ENCODE assay signal across 8 mouse cellular contexts in the genomic region with DNA sequence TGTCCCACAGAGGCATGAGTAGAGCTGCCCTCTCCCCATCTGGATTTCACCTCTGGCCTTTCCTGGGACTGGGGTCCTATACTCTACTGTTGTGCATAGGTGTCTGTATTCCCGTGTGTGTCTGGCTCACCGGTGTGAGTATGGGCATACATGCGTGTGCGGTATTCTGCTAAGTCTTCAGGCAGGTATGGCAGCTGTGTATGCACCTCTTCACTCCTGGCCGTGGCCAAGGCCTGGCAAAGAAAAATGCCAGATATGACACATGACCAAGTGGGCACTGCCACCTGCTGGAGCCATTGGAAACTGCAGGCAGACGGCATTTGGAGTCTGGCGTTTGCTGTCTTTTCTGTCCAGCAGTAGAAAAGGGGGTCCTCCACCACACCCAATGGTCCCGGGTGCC. TPM values are rescaled to one million over a fixed set of nuclear protein-coding genes. Genes with fewer than 3 reads are reported as not detected.
A peak's percentile ranks its signal among the peaks of the same experiment; 100 is the strongest.
DNase-seq lines count a peak whose midpoint lies in the region; ATAC-seq and TF ChIP-seq lines count a peak whose summit lies in the region.

No protein-coding gene starts in this region.

- no peaks in the 10 kb centered on the region for H3K79me2 ChIP-seq in liver, adult 2 months (ENCODE audit: control insufficient read depth, insufficient read depth, low read length)

- no peak overlapping the region for H3K9ac ChIP-seq in intestine, postnatal 0 days (ENCODE audit: low read depth, low read length)
- H3K9ac ChIP-seq in intestine, embryonic 16.5 days (ENCODE audit: low read depth, low read length), result no peak overlapping the region
- no peak overlapping the region for H3K9ac ChIP-seq in forebrain, embryonic 15.5 days (replicated peaks)
- H3K9ac ChIP-seq in liver, adult 2 months (ENCODE audit: low read depth, low read length), result no peak overlapping the region

- no peaks in the 10 kb centered on the region for H3K36me3 ChIP-seq in intestine, postnatal 0 days (ENCODE audit: control insufficient read depth, insufficient read depth)
- H3K36me3 ChIP-seq in intestine, embryonic 16.5 days (ENCODE audit: control insufficient read depth, insufficient read depth, low read length), result no peaks in the 10 kb centered on the region
- H3K36me3 ChIP-seq in forebrain, embryonic 15.5 days, result no peaks in the 10 kb centered on the region
- H3K36me3 ChIP-seq in kidney, adult 2 months (ENCODE audit: control insufficient read depth, insufficient read depth, low read length), result no peaks in the 10 kb centered on the region
- H3K36me3 ChIP-seq in liver, adult 2 months (ENCODE audit: control insufficient read depth, insufficient read depth, low read length), result no peaks in the 10 kb centered on the region
- H3K36me3 ChIP-seq in testis, adult 2 months (ENCODE audit: control insufficient read depth, insufficient read depth, low read length), result no peaks in the 10 kb centered on the region

- peak; percentile 67 for DNase-seq in kidney, adult 2 months
- DNase-seq in liver, adult 2 months (ENCODE audit: extremely low read depth, low read depth, low spot score), result peak; percentile 34
- DNase-seq in neural tube, embryonic 10.5 days (ENCODE audit: extremely low spot score, low spot score), result peak; percentile 84

- peak; percentile 92 for TF ChIP-seq CTCF in intestine, postnatal 0 days (IDR thresholded peaks at IDR 0.05; ENCODE audit: low read depth)
- TF ChIP-seq CTCF in kidney, adult 2 months (conservative IDR thresholded peaks at IDR 0.05; ENCODE audit: insufficient read depth, insufficient read length, low read depth, low read length), result peak; percentile 83
- peak; percentile 94 for TF ChIP-seq CTCF in liver, adult 2 months (IDR thresholded peaks at IDR 0.05; ENCODE audit: low read depth, low read length)
- peak; percentile 89 for TF ChIP-seq CTCF in testis, adult 2 months (IDR thresholded peaks at IDR 0.05; ENCODE audit: control insufficient read depth, insufficient read depth, insufficient replicate concordance, low read depth, low read length)

- no peaks in the 10 kb centered on the region for H3K27me3 ChIP-seq in intestine, postnatal 0 days (replicated peaks; ENCODE audit: control insufficient read depth, insufficient read depth, low read length)
- H3K27me3 ChIP-seq in intestine, embryonic 16.5 days (replicated peaks; ENCODE audit: control insufficient read depth, insufficient read depth, low read length), result no peaks in the 10 kb centered on the region
- no peaks in the 10 kb centered on the region for H3K27me3 ChIP-seq in forebrain, embryonic 15.5 days
- H3K27me3 ChIP-seq in kidney, adult 2 months (replicated peaks; ENCODE audit: control insufficient read depth, insufficient read depth, low read length), result no peaks in the 10 kb centered on the region
- no peaks in the 10 kb centered on the region for H3K27me3 ChIP-seq in liver, adult 2 months (ENCODE audit: control insufficient read depth, insufficient read depth, low read length)
- H3K27me3 ChIP-seq in testis, adult 2 months (ENCODE audit: control insufficient read depth, insufficient read depth, low read length), result no peaks in the 10 kb centered on the region

- no peaks in the 10 kb centered on the region for H3K9me3 ChIP-seq in intestine, postnatal 0 days (ENCODE audit: control insufficient read depth)
- H3K9me3 ChIP-seq in intestine, embryonic 16.5 days (ENCODE audit: control insufficient read depth, low read length), result no peaks in the 10 kb centered on the region
- no peaks in the 10 kb centered on the region for H3K9me3 ChIP-seq in forebrain, embryonic 15.5 days

- ATAC-seq in intestine, postnatal 0 days, result no peak
- no peak for ATAC-seq in intestine, embryonic 16.5 days
- peak; percentile 49; the same call in 1 of the 2 replicates for ATAC-seq in cerebellum, adult (ENCODE audit: insufficient number of reproducible peaks, low FRiP score, low TSS enrichment)
- ATAC-seq in forebrain, embryonic 15.5 days (replicated peaks), result peak; percentile 68

- H3K4me2 ChIP-seq in intestine, postnatal 0 days (replicated peaks; ENCODE audit: low read depth), result no peak overlapping the region
- H3K4me2 ChIP-seq in intestine, embryonic 16.5 days (ENCODE audit: low read depth, low read length), result no peak overlapping the region
- H3K4me2 ChIP-seq in forebrain, embryonic 15.5 days (replicated peaks), result no peak overlapping the region

- no peaks in the 10 kb centered on the region for H3K4me1 ChIP-seq in intestine, postnatal 0 days (replicated peaks; ENCODE audit: control insufficient read depth, insufficient read depth, low read length)
- no peaks in the 10 kb centered on the region for H3K4me1 ChIP-seq in intestine, embryonic 16.5 days (ENCODE audit: control insufficient read depth, insufficient read depth, low read length)
- no peaks in the 10 kb centered on the region for H3K4me1 ChIP-seq in forebrain, embryonic 15.5 days
- no peaks in the 10 kb centered on the region for H3K4me1 ChIP-seq in kidney, adult 2 months (ENCODE audit: control insufficient read depth, insufficient read depth, low read length)
- H3K4me1 ChIP-seq in liver, adult 2 months (ENCODE audit: control insufficient read depth, insufficient read depth, low read length), result no peaks in the 10 kb centered on the region
- no peaks in the 10 kb centered on the region for H3K4me1 ChIP-seq in testis, adult 2 months (ENCODE audit: control insufficient read depth, insufficient read depth, low read length)

- WGBS in intestine, postnatal 0 days, result 37% methylated on average over 8 of the region's 8 CpGs
- 33% methylated on average over 8 of the region's 8 CpGs for WGBS in intestine, embryonic 16.5 days
- 29% methylated on average over 8 of the region's 8 CpGs for WGBS in forebrain, embryonic 15.5 days
- WGBS in kidney, adult 2 months, result 30% methylated on average over 8 of the region's 8 CpGs
- WGBS in liver, adult 2 months, result 27% methylated on average over 8 of the region's 8 CpGs

- H3K4me3 ChIP-seq in intestine, postnatal 0 days (ENCODE audit: low read depth, low read length), result no peak overlapping the region
- H3K4me3 ChIP-seq in intestine, embryonic 16.5 days (ENCODE audit: low read length), result no peak overlapping the region
- no peak overlapping the region for H3K4me3 ChIP-seq in forebrain, embryonic 15.5 days
- no peak overlapping the region for H3K4me3 ChIP-seq in kidney, adult 2 months (ENCODE audit: insufficient read depth, low read depth, low read length)
- no peak overlapping the region for H3K4me3 ChIP-seq in liver, adult 2 months (ENCODE audit: insufficient read depth, low read depth, low read length)
- no peak overlapping the region for H3K4me3 ChIP-seq in testis, adult 2 months (ENCODE audit: control insufficient read depth, low read depth, low read length)

- no peak for TF ChIP-seq POLR2A in kidney, adult 2 months (IDR thresholded peaks at IDR 0.05; ENCODE audit: low read depth, low read length)
- TF ChIP-seq POLR2A in liver, adult 2 months (IDR thresholded peaks at IDR 0.05; ENCODE audit: extremely low read depth, insufficient read depth, low read length), result no peak
- TF ChIP-seq POLR2A in testis, adult 2 months (IDR thresholded peaks at IDR 0.05; ENCODE audit: control insufficient read depth, low read depth, low read length), result no peak

- no peak overlapping the region for H3K27ac ChIP-seq in intestine, postnatal 0 days (ENCODE audit: low read depth, low read length)
- no peak overlapping the region for H3K27ac ChIP-seq in intestine, embryonic 16.5 days (ENCODE audit: low read length)
- no peak overlapping the region for H3K27ac ChIP-seq in forebrain, embryonic 15.5 days (replicated peaks)
- no peak overlapping the region for H3K27ac ChIP-seq in kidney, adult 2 months (ENCODE audit: insufficient read depth, low read depth, low read length)
- no peak overlapping the region for H3K27ac ChIP-seq in liver, adult 2 months (replicated peaks; ENCODE audit: insufficient read depth, low read depth, low read length)
- no peak overlapping the region for H3K27ac ChIP-seq in testis, adult 2 months (ENCODE audit: control insufficient read depth, insufficient read depth, low read depth, low read length)

RNA-seq across cellular contexts. Expression of gene Tmem130, which starts 26.7 kb away (rescaled TPM):
- polyA plus RNA-seq in intestine, postnatal 0 days (2015; fragmentation: Nextera tagmentation; extraction: Ambion mirVana), result 2.4 and 2.9 TPM in 2 replicates
- 2.6 and 3.2 TPM in 2 replicates for polyA plus RNA-seq in intestine, embryonic 16.5 days (2015; fragmentation: Nextera tagmentation; extraction: Ambion mirVana)
- polyA plus RNA-seq in forebrain, embryonic 15.5 days (2015; fragmentation: Nextera tagmentation; extraction: Ambion mirVana), result 132 and 153 TPM in 2 replicates
- polyA plus RNA-seq in kidney, adult 2 months (2012; rRNA removed), result 0.26 and 0.55 TPM in 2 replicates
- not detected in 2 replicates for total RNA-seq in liver, adult 2 months (2014; rRNA removed)
- 0.04 TPM in 1 of 2 replicates, not detected in the other for polyA plus RNA-seq in liver, adult 2 months (2012; rRNA removed)
- polyA plus RNA-seq in testis, adult 2 months (2012; rRNA removed), result 21.9 and 22.7 TPM in 2 replicates

RNA-seq across cellular contexts. Expression of gene Trrap, which starts 32.6 kb away (rescaled TPM):
- 20.0 and 24.3 TPM in 2 replicates for polyA plus RNA-seq in intestine, postnatal 0 days (2015; fragmentation: Nextera tagmentation; extraction: Ambion mirVana)
- 33.9 and 37.0 TPM in 2 replicates for polyA plus RNA-seq in intestine, embryonic 16.5 days (2015; fragmentation: Nextera tagmentation; extraction: Ambion mirVana)
- polyA plus RNA-seq in forebrain, embryonic 15.5 days (2015; fragmentation: Nextera tagmentation; extraction: Ambion mirVana), result 75.8 and 82.2 TPM in 2 replicates
- 71.7 and 79.7 TPM in 2 replicates for polyA plus RNA-seq in kidney, adult 2 months (2012; rRNA removed)
- total RNA-seq in liver, adult 2 months (2014; rRNA removed), result 19.8 and 28.7 TPM in 2 replicates
- 24.2 and 33.9 TPM in 2 replicates for polyA plus RNA-seq in liver, adult 2 months (2012; rRNA removed)
- 107 and 109 TPM in 2 replicates for polyA plus RNA-seq in testis, adult 2 months (2012; rRNA removed)

Comparison
In these comparisons a context has a peak if more than half of its experiments do, and no peak if none do; other contexts are left out.
1. ATAC-seq: peak in cerebellum, adult (single experiment) and forebrain, embryonic 15.5 days (single experiment); none in intestine, postnatal 0 days (single experiment) and intestine, embryonic 16.5 days (single experiment).
2. DNase-seq: peak in every context shown above with its lines; median percentile 84 in neural tube, embryonic 10.5 days; 67 in kidney, adult 2 months; 34 in liver, adult 2 months.
3. Peak in every context shown above with its lines, with median percentiles within 50 percentile points of each other: CTCF ChIP-seq.